Mouse (Mus musculus) lung, adult 10 weeks (tissue): ENCODE results near the gene Eef1a2. TPM values are rescaled to one million over a fixed set of nuclear protein-coding genes. Genes with fewer than 3 reads are reported as not detected.

Source experiments
- polyA plus RNA-seq: library from polyadenylated mRNA; stranded (reverse); fragments of 350-450 nt; fragmentation: Illumina TruSeq; extraction: RNeasy Lipid Tissue Mini Kit (QIAGEN cat#74804); gene quantifications from one replicate; pipeline ENCODE4 v1.2.3, GENCODE M21; 2014; ENCODE audit warnings: low read depth, low replicate concordance; ENCODE audit not compliant: insufficient read depth

The Eef1a2 gene
- 7.4 TPM for polyA plus RNA-seq

DNA sequence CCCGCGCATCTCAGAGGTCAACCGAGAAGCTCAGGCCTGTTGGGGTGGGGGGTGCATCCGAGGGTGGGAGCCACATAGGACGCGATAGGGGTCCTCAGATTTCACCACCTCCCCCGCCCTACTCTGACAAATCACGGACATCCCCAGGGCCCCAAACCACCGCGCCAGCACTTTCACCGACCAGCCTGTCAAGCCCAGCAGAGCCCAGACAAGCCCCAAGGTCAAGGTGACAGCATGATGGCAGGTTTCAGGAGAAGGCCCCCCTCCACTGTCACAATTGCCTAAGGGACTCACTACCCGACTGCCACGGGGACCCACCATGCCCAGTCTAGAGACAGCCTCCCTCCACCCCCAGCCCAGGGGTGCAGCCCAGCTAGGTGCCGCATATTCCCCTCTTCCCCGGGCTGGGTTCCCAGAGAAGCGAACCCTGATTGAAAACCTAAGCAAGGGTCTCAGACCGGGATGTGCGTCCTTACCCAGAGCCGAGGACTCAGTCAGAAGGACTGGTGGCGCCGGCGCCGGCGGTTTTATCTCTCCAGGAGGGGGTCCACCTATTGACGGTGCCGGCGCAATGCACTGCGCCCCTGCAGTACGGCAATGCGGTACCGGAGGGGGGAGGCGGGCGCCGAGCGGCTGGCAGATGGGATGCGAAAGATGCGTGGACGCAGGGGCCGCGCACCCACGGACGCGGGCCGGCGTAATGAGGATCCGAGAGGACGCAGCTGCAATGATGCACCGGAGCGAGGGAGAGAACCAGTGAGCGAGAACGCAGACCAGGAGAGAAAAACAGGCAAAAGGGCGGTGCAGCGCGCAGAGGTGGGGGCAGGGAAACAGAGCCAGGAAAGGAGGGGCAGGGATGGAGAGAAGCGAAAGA lies at the start of gene Eef1a2:
Gene Eef1a2, minus strand, starts transcription at position 767 of the 874 bp plus-strand sequence.

GRCm38 (mm10) chr2:181202422-181202821 lies 45.6 kb upstream of the Eef1a2 start, which contains the start of gene Ptk6:
Gene Ptk6 (minus strand): TSS chr2:181202789.

DNA sequence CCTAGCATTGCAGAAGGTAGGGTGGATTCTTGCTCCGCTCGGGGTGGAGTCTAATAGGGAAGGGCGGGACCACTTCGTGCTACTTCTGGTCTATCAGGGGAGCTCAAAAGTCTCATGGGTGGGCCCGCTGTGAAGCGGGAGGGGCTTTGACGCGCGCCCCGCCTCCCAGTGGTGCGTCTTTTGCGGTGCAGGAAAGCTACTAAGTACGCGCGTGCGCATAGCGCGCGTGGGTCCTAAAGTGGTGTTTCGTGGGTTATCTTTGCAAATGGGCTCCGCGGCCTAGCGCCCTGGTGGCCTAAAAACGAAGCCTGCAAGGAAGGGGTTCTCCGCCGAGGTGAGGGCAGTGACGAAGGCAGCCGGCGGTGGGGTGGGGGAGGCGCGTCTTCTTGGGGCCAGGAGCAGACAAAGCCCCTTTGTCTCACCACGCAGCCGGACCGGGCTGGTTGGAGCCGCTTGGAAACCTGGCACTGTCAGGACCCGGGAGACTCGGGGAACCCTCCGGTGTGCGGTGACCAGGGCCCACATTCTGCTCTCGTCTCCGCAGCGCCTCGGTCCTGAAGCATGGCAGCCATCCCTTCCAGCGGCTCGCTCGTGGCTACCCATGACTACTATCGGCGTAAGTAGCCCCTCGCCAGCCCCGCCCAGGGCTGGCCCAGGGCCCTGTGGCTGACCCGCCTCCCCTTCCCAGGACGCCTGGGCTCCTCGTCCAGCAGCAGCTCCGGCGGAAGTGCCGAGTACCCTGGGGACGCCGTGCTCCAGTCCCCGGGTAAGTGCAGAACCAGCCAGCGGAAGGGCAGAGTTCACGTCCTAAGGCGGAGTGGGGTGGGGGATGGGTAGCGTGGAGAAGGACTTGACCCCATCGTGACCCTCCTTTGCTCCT lies 30.5 kb upstream of the Eef1a2 start, which contains the start of gene Ppdpf:
Gene Ppdpf, plus strand, starts transcription at position 127 of the 880 bp plus-strand sequence.

GRCm38 (mm10) chr2:181134591-181135445 lies 22.0 kb downstream of the Eef1a2 start, which contains the start of gene Kcnq2:
Gene Kcnq2 (minus strand): TSS chr2:181135300.

Other genes with a start within 250 kb of the Eef1a2 start
- 21.9 TPM for gene Ythdf1, start 236.1 kb downstream of the Eef1a2 start, polyA plus RNA-seq
- gene Birc7, start 228.0 kb downstream of the Eef1a2 start, polyA plus RNA-seq = not detected
- gene Nkain4, start 202.3 kb downstream of the Eef1a2 start, polyA plus RNA-seq = 70.8 TPM
- 21.3 TPM for gene Arfgap1, start 189.8 kb downstream of the Eef1a2 start, polyA plus RNA-seq
- gene Col20a1, start 170.5 kb downstream of the Eef1a2 start, polyA plus RNA-seq = 1.0 TPM
- gene Chrna4, start 113.5 kb downstream of the Eef1a2 start, polyA plus RNA-seq = not detected
- not detected for gene Kcnq2, start 21.7 kb downstream of the Eef1a2 start, polyA plus RNA-seq
- 150 TPM for gene Ppdpf, start 30.2 kb upstream of the Eef1a2 start, polyA plus RNA-seq
- gene Ptk6, start 45.8 kb upstream of the Eef1a2 start, polyA plus RNA-seq = 0.21 TPM
- 2.4 TPM for gene Srms, start 56.2 kb upstream of the Eef1a2 start, polyA plus RNA-seq
- gene Fndc11, start 63.0 kb upstream of the Eef1a2 start, polyA plus RNA-seq = 0.86 TPM
- gene Helz2, start 85.0 kb upstream of the Eef1a2 start, polyA plus RNA-seq = 9.0 TPM
- gene Gmeb2, start 131.0 kb upstream of the Eef1a2 start, polyA plus RNA-seq = 7.6 TPM
- gene Stmn3, start 157.5 kb upstream of the Eef1a2 start, polyA plus RNA-seq = 0.21 TPM
- 9.1 TPM for gene Rtel1, start 162.7 kb upstream of the Eef1a2 start, polyA plus RNA-seq
- 16.6 TPM for gene Zgpat, start 207.9 kb upstream of the Eef1a2 start, polyA plus RNA-seq
- gene Arfrp1, start 208.4 kb upstream of the Eef1a2 start, polyA plus RNA-seq = 50.5 TPM
- gene Lime1, start 223.1 kb upstream of the Eef1a2 start, polyA plus RNA-seq = 18.4 TPM